Mouse (Mus musculus) retina, postnatal 1 day (tissue): ENCODE measurements around the gene Vmn2r91.
"Not testable (repeated sequence)": the region's sequence is repeated elsewhere in the genome, so short reads cannot be mapped to it uniquely, and the experiment has no call there.

Source experiments
- DNase-seq: peaks from one replicate; pipeline ENCODE4 v3.0.0-alpha.2; 2012

Gene Vmn2r91

DNA sequence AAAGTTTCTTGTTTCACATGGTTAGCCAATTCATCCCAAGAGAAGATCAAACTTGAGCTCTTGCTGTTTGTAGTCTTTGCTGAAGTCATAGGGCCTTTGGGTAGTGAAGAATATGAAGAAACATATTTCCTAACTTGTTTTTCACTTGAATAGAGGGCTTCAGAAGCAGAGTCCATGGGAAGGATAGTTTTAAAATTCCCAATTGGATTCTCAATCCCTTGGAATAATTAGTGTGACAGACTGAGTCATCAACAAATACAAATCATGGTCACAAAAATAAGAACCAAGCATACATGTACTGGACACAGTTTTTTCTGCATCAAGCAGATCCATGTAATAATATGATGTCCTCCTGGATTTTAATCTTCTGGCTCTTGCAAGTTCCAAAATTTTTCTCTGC lies at the start of gene Vmn2r91:
TSS of gene Vmn2r91 (plus strand) at position 301 of the 400 bp plus-strand sequence.
- not testable (repeated sequence) for DNase-seq

DNA sequence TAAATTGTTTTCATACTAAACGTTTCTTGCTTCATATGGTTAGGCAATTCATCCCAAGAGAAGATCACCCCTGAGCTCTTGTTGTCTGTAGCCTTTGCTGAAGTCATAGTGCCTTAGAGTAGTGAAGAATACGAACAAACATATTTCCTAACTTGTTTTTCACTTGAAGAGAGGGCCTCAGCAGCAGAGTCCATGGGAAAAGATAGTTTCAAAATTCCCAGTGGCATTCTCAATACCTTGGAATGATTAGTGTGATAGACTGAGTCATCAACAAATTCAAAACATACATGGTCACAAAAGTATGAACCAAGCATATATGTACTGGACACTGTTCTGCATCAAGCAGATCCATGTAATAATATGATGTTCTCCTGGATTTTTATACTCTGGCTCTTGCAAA lies 35.7 kb upstream of the Vmn2r91 start, which contains the start of gene Vmn2r124:
TSS of gene Vmn2r124 (plus strand) at position 301 of the 400 bp plus-strand sequence.
- no peak for DNase-seq

DNA sequence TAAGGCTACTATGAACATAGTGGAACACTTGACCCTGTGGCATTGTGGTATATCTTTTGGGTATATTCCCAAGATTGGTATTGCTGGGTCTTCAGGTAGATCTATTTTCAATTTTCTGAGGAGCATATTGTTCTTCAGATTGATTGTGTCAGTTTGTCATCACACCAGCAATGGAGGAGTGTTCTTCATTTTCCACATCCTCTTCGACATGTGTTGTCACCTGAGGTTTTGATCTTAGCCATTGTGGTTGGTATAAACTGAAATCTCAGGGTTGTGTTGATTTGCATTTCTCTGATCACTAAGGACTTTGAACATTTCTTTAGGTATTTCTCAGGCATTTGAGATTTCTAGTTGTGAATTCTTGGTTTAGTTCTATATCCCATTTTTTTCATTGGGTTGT lies 10.8 kb downstream of the Vmn2r91 start:
- not testable (repeated sequence) for DNase-seq

DNA sequence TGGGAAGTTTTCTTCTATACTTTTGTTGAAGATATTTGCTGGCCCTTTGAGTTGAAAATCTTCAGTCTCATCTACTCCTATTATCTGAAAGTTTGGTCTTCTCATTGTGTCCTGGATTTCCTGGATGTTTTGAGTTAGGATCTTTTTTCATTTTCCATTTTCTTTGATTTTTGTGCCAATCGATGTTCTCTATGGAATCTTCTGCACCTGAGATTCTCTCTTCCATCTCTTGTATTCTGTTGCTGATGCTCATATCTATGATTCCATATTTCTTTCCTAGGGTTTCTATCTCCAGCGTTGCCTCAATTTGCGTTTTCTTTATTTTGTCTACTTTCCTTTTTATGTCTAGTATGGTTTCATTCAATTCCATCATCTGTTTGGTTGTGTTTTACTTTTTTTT lies 17.4 kb downstream of the Vmn2r91 start:
- DNase-seq: peak; percentile 1

DNA sequence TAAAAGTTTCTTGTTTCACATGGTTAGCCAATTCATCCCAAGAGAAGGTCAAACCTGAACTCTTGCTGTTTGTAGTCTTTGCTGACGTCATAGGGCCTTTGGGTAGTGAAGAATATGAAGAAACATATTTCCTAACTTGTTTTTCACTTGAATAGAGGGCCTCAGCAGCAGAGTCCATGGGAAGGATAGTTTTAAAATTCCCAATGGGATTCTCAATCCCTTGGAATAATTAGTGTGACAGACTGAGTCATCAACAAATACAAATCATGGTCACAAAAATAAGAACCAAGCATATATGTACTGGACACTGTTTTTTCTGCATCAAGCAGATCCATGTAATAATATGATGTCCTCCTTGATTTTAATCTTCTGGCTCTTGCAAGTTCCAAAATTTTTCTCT lies 66.8 kb downstream of the Vmn2r91 start, which contains the start of gene Vmn2r92:
TSS of gene Vmn2r92 (plus strand) at position 301 of the 400 bp plus-strand sequence.
- not testable (repeated sequence) for DNase-seq

DNA sequence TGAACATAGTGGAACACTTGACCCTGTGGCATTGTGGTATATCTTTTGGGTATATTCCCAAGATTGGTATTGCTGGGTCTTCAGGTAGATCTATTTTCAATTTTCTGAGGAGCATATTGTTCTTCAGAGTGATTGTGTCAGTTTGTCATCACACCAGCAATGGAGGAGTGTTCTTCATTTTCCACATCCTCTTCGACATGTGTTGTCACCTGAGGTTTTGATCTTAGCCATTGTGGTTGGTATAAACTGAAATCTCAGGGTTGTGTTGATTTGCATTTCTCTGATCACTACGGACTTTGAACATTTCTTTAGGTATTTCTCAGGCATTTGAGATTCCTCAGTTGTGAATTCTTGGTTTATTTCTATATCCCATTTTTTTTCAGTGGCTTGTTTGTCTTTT lies 76.4 kb downstream of the Vmn2r91 start:
- not testable (repeated sequence) for DNase-seq
